Mouse (Mus musculus): ENCODE results near the gene Luzp1.

Gene Luzp1

GRCm38 (mm10) chr4:136469371-136469903 lies at the start of gene Luzp1:
Gene Luzp1 (plus strand): TSS chr4:136469761.
- peak; percentile 94 for DNase-seq

DNA sequence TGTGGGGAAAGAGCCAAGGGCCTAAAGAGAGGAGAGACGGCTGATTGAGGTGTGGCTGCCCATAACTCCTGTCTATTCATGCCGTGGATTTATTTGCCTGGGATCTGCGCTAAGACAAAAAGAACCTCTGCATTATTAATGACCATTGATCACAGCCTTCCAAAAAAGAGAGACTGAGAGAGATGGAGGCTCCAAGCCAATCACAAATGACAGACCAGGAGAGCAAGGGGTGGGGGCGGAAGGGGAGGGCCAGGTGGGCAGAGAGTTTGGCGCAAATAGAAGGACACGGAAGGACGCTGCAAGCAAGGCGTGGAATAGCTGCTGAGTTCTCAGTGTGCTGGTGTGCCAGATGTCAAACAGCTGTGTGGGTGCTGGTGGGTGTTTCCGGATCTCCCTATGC lies 46.3 kb upstream of the Luzp1 start, which contains the start of gene Htr1d:
Gene Htr1d (plus strand): TSS at position 301 of the 400 bp plus-strand sequence.
- no peak for DNase-seq

DNA sequence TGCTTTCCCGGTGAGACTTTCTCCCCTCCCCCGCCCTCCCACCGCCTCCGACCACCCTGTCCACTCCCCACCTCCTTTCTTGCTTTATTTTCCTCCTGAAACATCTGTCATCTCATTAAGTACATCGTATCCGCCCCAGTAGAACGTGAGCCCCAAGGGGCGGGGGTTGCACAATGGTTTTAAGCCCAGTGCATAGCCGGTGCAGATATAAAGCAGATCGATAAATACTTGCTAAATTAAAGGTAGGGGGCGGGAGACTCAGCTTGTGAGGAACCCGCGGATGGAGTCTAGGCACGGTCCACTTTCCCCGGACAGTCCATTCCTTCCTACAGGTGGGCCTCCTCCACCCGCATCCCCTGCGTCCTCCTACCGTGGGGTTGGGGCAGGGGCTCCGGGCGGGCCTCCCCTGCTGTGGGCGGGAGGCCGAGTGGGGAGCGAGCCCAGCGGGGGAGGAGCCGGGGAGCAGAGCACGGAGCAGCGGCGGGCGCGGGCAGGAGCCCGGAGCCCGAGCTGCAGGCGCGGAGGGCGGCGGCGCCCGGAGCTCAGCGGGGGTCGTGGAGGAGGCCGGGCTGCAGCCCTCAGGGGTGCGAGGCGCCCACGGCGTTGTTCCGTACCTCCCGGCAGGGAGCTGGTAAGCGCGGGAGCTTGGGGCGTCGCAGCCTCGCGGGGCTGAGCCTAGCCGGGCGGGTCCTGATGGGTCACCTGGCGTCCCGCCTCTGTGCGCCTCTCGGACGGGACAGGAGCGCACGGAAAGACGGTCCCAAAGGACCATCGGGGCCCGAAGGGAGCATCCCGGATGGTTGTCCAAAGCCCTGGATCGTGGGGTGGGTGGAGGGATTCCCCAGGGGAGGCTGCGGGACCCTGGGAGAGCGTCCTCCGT lies 45.2 kb upstream of the Luzp1 start:
- DNase-seq, result no peak

- no peak for DNase-seq
Measured at GRCm38 (mm10) chr4:136425000-136425288, 44.6 kb upstream of the Luzp1 start.

- no peak for DNase-seq
Measured at GRCm38 (mm10) chr4:136430609-136431375, 38.8 kb upstream of the Luzp1 start.

GRCm38 (mm10) chr4:136431376-136431693 lies 38.2 kb upstream of the Luzp1 start:
- no peak for DNase-seq

DNA sequence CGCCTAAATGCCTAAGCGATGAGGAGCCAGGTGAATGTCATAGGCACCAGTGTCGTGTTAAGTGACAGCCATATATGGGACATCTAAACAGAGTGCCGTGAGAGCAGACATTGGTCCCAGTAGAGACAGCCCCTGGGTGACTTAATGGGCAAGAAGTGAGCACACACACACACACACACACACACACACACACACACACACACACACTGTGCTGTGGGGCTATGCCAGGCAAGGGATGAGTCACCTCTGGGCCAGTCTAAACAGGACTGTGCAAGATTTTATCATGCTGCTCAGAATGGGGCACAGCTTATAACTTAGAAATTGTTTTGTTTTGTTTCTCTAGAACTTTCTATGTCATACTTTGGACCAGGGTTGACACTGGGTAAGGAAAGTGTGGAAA lies 35.5 kb upstream of the Luzp1 start:
- no peak for DNase-seq

- no peak for DNase-seq
Measured at GRCm38 (mm10) chr4:136439106-136439505, 30.5 kb upstream of the Luzp1 start.

DNA sequence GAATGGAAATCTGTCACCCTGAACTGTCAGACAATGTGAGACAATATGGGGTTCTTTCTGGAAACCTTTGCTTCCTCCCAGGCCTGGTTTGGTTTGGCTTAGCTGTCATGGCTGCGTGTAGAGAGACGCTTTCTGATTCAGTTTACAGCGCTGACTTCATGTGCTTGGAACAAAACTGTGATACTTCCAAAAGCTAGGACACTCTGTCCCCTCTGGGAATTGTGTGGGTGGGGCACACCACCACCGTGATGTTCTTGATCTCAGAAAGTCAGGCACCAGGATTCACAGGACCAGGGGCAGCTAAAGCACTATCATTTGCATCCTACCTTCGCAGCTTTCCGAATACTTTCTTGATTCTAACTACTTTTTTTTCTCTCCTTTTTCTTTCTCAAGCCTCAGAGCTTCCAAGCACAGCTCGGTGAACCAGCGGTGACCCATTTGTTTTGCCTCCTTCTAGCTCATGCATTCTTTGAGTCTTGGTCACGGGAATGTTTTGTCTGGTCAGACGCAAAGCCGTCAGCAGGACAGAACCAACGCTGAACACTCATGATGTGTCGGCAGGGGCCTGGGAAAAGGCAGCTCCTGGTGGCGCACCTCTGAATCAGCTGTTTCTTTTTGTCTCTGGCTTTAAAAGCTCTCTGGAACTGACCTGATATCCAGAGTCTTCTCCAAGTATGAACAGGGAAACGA lies 28.1 kb upstream of the Luzp1 start:
- no peak for DNase-seq

- DNase-seq, result no peak
Measured at GRCm38 (mm10) chr4:136444561-136444960, 25.0 kb upstream of the Luzp1 start.

- no peak for DNase-seq
Measured at GRCm38 (mm10) chr4:136449795-136450194, 19.8 kb upstream of the Luzp1 start.

DNA sequence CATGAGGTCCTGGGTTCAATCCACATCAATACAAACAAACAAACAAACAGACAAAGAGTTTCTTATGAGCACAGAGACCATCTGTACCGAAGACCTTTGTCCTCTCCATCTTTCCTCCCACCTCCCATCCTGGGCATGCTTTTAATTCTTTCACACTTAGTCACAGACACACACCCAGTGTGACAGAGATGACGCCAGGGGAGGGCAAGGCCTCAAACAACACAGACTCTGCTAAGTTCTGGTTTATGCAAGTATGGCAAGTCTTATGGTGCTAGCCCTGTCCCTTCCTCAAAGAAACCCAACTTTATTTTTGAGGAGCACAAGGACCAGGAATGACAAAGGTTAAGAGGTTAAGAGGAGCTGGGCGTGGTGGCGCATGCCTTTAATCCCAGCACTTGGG lies 19.3 kb upstream of the Luzp1 start:
- no peak for DNase-seq

DNA sequence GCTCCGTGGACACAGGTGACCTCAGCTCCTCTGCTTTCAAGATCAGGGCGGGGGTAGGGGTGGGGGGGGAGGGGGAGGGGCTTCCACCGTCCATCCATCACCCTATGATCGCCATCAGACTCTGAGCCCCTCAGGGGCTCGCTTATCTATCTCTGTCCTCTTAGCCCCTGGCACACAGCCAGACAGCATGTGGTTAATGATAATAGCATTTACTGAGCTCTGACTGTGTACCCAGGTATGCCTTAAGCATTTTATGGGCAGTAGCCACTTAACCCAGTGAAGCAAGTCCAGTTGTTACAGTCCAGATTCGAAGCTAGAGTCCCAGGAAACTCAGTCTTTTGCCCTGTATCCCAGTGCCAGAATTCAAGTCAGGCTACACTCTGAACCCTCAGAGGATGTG lies 18.0 kb upstream of the Luzp1 start:
- no peak for DNase-seq

DNA sequence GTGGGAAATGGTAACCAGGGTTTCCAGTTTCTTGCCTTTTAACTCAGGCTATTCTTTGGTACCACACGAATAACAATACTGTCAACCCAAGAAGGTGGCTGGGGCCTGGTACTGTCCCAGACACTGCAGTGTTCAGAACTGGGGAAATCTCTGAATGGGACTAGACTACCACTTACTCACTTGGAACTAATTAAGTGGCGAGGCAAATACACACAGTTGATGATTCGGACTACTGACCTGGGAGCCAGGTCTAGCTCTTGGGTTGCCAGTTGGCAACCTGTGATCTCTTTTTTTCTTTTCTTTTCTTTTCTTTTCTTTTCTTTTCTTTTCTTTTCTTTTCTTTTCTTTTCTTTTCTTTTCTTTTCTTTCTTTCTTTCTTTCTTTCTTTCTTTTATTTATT lies 17.3 kb upstream of the Luzp1 start:
- no peak for DNase-seq

GRCm38 (mm10) chr4:136452792-136453191 lies 16.8 kb upstream of the Luzp1 start:
- no peak for DNase-seq

DNA sequence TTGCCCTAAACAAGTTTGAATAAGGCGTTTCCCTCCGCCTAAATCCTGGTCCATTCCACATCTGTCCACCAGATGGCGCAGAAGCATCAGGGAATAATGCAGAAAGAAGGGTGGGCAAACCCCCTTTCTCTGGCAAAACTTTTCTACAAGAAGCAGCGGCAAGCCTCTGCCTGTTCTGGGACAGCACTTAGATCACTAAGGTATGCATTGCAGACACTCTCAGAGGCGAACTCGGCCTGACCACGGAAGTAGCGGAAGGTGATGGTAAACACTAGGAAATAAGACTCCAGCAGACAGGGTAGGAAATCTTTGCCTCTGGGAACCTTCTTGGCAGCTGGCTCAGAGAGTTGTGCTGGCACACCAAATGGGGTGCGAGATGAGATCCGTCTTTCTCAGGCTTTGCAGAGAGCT lies 14.7 kb upstream of the Luzp1 start:
- DNase-seq, result peak; percentile 68

DNA sequence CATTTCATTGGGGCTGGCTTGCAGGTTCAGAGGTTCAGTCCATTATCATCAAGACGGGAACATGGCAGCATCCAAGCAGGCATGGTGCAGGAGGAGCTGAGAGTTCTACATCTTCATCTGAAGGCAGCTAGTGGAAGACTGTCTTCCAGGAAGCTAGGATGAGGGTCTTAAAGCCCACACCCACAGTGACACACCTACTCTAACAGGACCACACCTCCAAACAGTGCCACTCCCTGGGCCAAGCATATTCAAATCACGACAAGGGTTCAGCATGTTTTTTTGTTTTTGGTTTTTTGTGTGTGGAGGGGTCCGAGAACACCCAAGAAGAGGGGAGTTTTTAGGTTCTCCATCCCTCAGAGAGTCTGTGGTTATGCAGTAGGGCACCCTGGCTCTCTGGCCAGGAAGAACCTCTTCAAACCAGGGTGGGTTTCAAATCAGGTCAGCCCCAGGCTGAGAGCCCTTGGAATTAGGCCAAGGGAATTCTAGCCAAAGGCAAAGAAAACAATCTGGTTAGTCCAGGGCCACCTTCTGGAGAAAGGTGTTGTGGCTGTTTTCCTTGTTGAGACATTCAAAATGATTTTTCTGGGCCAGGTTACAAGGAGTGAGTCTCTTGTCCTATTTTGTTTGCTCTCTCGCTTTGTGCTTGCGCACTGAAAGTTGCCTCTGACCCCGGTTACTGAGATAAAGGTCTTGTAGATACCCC lies 12.9 kb upstream of the Luzp1 start:
- DNase-seq, result no peak

DNA sequence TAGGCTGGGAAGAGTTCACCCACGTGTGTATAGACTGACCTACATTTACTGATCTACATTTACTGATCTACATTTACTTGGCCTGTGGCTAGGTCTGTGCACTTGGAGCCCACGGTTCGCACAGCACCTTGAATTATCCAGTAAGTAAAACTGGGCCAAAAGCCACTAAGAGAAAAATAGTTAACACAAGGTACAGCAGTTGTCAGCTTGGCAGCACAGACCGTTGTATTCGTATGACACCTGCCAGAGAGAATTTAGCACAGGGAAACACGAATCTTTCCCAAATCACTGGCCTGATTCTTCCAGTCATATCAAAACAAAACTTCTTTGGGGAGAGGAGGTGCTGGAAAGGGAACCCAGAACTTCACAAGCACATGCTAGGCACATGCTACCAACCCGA lies 11.3 kb upstream of the Luzp1 start:
- no peak for DNase-seq

- no peak for DNase-seq
Measured at GRCm38 (mm10) chr4:136459210-136459609, 10.4 kb upstream of the Luzp1 start.

DNA sequence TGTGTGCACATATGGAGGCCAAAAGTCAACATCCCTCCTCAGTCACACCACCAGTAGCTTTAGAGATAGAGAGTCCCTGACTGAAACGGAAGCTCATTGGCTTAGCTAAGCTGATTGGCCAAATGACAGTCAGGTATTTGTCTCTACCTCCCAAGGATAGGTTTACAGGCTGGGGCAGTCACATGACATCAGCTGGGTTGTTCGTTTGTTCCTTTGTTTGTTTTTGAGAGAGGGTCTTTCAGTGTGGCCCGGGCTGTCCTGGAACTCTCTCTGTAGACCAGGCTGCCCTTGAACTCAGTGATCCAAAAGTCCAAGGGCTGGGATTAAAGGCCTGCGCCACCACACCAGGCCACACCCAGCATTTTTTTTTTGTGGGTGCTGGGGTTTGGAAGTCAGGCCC lies 8.4 kb upstream of the Luzp1 start:
- DNase-seq, result no peak

DNA sequence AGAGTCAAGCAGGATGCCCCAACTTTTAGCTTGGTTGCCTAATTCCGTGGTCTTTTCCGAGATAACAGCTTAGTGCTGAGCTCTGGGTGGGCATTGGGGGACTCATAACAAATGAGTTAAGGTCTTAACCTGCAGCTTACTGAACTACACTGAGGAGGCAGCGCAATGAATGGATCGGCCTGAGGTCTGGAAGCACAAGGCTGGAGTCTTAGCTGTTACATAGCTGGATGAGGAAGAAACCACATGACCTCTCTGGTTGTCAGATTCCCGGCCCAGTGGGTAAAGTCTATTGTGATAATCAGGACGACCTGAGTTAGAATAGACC lies 7.8 kb upstream of the Luzp1 start:
- DNase-seq, result no peak

GRCm38 (mm10) chr4:136462086-136462838 lies 7.3 kb upstream of the Luzp1 start, which contains the start of gene 6030445D17Rik:
Gene 6030445D17Rik (plus strand): TSS chr4:136462250.
- peak; percentile 74 for DNase-seq

Measured in right cerebral cortex, adult 18-20 months (tissue).